Mouse (Mus musculus): ENCODE data around the gene Dtnb.

Dtnb gene

DNA sequence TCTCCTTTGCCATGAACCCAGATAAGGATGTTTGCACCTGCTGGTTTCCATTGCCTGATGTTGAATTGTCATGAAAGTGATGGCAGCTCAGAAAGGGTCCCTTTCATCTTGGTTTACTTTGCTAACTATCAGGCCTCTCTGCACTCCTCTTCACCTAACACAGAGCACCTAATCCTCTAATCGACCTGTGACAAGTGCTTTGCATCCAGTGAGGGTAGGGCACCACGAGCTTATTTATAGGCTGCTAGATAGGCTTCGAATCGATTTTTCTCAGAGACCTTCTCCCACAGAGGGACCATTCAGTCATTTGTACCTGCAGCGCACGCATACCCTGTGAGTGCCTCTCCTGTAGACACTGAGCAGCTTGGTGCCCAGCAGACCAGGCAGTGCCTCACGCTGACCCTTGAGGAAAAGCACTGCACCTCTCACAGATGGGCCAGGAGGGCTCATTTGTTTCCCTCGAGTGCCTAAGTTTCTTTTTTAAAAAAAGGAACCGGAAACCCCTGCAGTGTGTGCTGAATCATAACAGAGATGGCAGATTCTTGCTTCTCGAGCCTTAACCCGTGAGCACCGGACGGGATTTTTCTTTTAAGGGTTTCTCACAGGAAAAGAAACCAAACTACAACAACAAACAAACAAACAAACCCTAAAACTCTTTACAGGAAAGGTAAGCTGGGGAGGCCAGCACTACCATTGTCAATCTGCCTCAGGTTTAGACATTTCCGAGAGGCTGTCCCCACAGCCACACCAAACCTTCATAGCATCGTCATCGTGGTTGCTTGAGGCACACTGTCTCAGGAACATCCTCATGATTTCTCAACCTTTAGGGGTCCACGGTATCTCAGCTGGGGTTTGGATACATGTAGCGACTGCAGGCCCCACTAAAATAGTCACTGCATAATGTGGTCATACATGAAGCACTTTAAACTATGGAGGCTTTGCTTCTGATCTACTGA, 167.8 kb downstream of the Dtnb start:
- DNase-seq = peak; percentile 57 to 61

DNA sequence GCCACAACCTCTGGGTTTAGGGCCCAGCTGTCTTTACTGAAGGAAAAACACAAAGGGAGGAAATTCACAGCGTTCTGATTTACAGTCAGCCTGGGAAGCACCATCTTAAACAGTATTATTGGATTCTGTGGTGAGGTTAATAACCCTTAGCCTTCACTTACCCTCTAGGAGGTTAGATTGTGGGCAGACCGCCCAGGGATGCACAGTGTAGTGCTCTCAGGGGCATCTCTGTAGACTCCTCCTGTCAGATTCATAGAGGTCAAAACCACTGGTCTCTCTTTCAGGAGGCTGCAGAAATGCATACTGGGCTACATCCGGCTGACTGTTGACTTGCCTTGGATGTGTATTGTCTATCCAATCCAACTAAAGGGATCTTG, 168.5 kb downstream of the Dtnb start:
- no peak for DNase-seq

DNA sequence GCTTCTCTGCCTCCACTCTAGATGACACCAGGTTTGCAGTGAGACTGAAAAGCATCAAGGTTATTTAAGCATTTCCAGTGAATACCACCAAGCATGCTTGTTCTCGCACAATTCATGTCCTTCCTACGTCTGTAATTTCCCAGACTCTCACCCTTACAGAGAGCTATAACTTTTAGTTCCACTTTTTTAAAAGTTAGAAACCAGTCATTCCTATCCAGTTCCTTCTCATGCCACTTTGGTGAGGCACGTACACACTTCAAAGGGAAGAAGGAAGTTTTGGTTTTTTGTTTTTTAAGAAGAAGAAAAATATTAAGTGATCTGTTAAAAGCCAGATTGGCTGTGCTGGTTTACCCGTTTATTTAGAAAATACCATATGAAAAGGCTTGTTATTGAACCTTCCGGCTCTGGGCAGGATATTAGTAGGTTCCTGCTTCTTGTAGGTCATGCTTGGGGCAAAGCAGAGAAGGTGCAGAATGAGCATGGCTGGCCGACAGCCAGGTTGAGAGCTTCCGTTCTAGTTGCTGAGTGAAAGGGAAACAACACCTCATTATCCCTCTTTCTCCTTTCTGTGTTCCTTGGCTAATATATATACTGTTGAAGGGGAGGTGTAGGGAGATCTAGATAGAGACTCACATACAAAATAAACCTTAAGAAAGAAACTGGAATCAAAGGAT, 173.4 kb downstream of the Dtnb start:
- peak; percentile 43 to 52 for DNase-seq

DNA sequence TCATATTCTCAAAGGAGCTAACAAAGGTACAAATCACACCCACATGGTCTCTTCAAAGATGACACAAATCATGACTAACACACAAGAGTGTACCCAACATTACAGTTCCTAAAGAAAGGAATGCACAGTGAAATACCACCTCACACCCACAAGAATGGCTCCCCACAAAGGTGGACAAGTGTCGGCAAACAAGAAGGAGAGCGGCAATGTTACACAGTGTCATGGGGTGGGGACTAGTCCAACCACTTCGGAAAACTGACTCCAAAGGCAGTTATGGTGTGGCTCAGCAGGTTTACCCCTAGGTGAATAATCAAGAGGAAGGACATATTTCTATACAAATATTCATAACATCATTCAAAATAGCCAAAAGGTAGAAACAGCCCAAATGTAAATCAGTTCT, 174.2 kb downstream of the Dtnb start:
- no peak for DNase-seq

DNA sequence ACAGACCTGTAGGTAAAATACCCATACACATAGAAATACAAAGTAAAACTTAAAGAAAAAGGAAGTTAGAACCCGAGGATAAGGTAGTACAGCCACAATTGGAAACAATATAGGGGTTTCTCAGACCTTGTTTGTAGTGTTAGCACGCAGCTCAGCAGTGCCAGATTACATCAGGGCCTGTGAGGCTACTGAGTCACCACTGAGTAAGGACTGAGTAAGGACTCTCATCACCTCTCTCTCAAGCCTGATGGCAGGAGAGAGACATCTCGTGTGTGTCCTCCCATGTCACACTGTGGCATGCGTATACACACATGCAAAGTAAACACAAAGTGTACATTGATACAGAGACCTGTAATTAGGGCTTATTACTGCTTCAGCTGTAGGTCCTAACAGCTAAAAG, 175.4 kb downstream of the Dtnb start:
- no peak for DNase-seq

DNA sequence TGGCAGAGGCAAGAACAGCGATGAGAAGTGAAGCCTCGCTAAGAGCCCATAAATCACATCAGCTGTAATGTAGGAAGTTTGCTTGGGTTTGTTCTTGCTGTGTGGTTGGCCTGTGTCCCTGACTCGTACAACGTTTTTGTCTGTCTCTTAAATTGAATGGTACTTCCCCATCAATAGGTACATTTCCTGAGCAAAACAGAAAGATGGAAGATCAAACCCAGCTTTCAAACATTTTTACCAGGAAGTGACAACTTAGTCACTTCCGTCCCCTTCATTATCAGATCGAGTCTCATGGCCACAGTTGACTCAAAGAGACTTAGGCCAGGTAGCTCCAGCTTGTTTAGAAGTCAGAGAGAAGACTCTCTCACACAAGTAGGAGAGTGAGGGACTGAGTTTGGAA, 183.3 kb downstream of the Dtnb start:
- no peak for DNase-seq

DNA sequence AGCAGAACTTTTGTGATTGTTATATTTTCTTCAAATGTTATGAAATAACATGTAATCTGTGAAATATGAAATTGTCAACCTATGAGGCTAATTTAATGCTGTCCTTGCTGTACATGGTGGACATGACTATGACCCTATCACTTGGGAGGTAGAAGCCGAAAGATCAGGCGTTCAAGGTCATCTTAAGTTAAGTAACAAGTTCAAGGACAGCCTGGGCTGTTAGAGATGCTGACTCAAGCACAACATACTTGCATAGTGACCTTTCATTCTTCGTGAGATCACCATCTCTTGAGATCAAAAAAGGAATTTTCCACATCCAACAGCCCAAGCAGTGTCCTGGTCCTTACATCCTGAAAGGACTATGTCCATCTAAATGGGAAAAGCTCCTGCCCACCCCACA, 184.0 kb downstream of the Dtnb start:
- no peak for DNase-seq

DNA sequence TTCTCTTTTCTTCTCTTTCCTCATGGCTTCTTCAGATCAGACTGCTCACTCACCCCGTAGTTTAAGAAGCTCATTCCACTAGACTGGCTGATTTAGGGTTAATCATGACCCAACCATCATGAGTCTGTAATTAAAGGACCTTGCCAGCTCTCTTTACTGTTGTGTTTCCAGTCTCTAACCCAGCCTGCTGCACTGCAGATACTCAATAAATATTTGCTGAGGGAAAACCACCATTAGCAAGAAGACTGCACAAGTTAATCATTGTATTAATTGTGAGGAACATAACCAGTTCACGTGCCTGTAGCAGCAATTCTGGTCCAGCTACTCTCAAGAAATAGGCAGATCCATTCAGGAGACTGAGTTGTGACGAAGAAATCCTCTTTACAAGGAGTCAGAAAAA, 185.9 kb downstream of the Dtnb start:
- no peak for DNase-seq

DNA sequence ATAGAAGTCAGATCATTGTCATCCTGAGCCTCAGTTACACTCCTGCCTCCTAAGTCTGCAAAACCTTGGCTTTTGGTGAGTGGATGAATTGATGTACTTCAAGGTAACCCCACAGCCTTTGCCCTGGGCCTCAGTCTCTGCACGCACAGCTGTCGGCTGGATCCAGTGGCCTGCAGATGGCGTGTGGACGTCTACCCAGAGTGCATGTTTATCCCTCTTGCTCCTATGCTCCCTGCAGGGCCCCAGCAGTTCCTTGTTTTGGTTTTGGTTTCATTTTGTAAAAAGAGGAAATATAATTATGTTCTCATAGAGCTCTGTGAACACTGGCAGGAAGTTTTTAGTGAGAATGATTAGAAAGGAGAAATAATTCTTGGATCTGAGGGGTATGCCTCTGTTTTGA, 187.2 kb downstream of the Dtnb start:
- DNase-seq = peak; percentile 69 to 74

DNA sequence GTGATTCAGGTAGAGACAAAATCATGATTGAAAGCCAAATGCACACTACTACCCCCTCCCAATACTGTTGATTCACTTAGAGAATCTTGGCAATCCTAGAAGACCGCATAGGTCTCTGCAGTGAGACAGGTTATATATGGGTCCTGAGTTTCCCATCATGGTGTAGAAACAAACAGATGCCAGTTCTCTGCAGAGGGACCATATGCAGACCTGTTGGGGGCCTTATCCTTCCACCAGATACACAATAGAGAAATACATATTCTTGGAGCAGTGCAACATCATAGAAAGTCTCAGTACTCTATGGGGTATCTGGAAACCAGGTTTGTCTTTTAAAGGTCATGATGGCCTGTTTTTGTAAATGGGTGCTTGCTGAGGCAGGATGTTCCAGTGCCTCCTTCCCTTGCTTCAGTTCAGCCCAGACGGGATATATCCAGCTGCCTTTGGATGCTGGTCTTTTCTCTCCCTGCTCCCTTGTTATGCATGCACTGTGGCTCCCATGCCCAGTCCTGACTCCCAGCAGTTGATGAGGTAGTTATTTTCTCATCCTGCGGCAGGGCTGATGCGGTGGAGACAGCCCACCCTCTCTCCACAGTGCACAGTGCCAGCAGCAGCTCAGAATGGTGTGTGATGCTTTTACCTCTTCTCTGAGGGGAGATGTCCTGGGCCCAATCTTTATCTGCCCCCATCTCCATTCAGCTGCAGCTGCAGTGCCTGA, 188.9 kb downstream of the Dtnb start:
- no peak for DNase-seq

DNA sequence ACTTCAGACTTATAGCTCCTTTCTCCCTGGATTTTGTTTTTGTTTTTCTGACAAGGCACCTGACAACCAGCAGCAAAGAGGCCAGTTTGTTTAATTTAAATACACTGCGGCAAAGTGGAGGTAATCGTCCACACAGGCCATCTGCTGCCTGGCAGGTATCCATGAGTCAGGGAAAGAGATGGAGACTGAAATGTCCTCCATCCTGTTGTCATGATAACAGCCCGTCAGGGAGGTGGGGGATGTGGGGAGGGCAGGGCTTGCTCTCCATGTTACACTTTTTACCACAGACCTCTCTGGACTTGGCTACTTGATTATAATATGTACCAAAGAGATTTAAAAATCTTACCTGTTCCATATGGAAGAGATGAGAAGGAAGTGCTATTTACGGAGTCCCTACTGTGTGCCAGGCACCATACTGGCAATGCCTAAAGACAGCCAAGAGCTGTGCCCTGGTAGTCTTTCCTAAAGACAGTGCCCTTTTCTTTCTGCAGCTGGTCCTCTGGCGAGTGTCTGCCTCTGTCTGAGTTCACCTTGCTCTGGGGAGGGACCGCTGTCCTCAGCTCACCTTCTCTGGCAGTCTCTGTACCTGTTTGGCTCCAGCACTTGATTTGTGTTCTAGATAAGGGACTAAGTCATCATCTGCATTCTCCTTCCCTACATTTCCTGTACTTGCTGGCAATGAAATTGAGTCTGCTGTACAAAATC, 189.6 kb downstream of the Dtnb start:
- no peak for DNase-seq

DNA sequence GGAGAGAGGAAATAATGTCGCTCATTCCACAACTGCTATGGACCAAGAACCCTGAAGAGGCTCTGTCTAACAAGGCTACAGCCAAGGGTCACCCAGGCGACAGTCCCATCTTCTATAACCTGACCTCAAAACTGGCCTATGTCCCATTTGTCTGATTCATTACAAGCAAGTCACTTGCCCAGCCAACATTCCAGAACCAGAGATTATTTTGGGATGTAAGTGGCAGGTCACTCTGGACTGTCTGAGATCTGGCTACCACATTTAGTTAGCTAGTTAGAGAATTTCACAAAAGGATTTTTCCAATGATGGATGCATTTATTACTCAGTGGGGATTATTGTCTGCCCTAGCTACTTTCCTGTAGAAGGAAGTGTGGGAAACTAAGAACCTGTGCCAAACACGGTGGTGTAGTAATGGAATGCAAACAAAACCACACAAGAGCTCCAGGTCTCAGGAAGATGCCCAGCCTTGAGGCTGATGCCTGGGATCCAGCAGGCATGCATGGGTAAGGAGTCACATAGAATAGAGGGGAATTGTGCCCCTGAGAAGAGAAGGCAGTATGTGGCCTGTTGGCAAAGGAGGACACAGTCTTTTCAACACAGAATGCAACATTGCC, 192.1 kb downstream of the Dtnb start:
- DNase-seq = no peak

DNA sequence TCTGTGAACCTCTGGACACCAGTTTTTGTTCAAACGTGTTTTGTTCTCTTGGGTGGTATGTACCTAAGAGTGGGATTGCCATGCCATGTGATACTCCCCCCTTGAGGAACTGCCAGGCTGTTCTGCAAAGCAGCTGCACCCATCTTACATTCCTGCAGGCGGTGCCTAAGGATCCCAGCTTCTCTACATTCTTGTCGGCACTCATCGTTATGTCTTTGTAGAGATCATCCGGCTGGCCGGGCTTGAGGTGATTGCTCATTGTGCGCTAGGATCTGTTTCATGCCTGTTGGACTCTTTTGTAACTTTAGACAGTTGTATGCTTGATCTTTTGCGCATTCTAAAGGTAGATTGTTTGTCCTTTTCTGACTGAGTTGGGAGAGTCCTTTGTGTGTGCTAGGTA, 195.2 kb downstream of the Dtnb start:
- no peak for DNase-seq

DNA sequence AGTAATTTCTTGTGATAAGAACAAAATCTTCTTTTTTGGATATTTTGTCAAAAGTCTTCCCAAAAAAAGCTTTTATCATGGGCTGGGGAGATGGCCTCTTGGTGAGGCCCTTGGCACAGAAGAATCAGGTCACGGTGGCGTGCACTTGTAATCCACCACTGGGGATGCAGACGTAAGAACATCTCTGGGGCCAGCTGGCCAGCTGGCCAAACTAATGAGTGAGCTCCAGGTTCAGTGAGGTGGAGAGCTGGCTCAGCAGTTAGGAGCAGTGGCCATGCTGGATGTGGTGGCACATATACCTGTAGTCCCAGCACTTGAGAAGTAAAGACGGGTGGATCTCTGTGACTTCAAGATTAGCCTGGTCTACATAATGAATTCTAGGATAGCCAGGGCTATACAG, 196.2 kb downstream of the Dtnb start:
- no peak for DNase-seq

DNA sequence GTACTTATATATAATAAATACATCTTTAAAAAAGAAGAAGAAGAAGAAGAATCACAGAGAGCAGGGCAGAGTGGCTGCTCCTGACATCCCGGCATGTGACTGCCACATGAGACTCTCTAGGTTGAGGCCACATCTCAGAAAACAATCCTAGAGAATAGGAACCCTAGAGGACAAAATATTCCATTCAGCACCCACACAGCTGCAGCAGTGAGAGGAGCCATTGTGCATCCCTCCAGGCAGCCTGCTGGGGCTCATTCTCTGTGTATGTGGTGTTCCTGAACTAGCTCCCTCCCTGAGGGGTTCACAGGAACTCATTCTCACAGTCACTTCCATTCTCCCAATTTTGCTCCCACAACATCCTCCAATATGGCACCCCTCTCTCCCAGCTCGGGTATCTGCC, 198.4 kb downstream of the Dtnb start:
- DNase-seq = no peak

DNA sequence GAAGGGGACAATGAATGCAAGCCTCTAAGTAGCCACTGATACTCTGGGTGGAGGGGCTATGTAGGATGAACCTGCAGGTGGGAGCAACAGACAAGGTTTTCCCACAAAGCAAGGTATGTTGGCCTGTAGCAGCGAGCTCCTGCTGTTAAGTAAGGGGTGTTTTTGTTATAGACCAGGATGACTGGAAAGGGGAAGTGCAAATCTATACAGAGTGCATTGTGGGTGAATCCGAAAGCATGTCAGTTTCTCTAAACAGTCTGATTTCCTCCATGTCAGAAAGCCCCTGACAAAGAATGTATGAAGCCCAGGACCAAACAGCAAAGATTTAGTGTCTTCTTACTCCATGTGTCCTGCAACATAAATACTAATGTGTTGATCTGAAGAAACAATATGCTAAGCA, 198.9 kb downstream of the Dtnb start:
- DNase-seq = peak; percentile 37 to 41

DNA sequence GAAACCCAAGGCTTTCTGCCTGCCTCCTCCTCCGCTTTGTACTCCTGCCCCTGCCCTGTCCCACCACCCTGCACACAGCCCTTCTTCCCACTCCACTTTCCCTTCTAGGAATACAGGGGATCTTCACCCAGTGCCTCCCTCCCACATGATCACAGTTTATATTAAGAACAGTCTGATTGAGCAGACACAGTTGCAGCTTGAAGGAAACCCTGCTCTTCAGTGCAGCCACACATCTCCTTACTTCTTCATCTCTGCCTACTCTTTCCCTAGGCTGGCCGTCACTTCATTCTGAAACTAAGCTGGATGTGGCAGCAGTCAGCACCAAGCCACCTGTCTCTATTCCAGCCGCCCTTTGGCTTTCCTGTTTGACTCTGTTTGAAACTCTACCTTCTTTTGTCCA, 201.5 kb downstream of the Dtnb start:
- no peak for DNase-seq

DNA sequence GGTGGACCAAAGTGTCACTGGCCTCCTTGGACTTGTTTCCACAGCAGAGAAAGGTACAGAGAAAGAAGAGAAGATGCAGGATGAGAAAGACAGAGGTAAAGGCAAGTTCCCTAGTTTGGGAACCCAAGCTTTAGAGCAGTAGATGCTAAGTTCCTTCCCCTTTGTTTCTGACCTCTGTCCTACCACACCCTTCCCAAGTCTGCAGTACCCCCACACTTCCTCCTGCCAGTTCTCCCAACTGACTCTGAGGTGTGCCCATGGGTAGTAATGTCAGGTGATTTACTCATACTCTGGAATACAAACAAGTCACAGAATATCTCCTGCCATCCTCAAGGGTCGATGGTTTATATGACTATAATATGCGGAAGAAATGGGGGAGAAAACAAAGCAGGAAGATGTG, 203.8 kb downstream of the Dtnb start:
- no peak for DNase-seq

DNA sequence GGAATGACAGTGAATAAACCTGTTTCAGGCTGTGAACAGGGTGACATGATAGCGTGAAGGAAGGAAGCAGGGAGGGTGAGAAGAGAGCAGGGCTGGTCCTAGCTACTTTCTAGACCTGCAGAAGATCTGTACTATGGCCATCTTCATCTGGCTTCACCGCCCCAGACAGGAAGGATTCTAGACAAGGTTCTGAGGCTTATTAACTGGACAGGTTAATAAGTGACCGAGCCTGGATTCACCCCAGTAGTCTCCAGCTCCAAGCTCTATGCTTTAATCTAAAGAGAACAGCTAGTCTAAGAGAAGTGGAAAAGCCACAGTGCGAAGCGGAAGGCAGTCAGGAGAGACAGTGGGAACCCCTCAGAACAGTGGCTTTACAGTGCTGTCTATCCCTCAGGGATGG, 205.5 kb downstream of the Dtnb start:
- no peak for DNase-seq

DNA sequence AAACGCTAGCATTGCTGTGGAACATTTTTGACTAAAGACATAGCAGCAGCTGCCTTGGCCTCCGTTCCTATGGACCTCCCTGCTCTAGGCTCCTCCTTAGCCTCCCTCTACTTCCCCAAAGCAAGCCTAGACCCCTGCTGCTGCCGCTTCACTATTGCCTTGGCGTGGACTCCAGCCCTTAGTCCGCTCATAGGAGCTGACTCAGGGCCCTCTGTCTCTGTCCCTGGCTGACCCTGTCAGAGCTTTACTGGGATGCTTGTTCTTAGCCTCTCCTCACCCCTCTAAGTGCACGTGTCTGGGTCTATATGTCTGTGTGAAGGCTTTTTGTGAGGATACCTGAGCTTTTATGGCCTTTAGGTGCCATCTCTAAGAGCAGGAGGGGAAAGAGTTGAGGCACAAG, 206.1 kb downstream of the Dtnb start:
- no peak for DNase-seq

DNA sequence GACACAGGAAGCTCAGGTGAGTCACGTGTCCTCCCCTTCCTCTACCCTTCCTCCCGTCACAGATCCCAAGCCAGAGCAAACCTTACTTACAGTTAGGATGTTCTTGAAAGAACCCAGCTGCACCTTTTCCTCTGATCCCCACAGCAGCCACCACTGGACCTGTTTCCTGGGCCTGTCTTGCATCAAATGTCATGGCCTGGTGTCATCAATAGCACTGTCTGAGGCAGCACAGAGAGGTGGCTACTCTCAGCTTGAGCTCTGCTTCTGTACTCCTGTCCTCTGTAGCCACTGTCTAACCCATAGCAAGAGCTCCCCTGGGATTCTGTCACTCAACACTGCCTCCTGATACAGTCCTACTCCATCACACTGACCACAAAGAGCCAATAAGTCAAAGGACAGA, 207.5 kb downstream of the Dtnb start:
- no peak for DNase-seq

DNA sequence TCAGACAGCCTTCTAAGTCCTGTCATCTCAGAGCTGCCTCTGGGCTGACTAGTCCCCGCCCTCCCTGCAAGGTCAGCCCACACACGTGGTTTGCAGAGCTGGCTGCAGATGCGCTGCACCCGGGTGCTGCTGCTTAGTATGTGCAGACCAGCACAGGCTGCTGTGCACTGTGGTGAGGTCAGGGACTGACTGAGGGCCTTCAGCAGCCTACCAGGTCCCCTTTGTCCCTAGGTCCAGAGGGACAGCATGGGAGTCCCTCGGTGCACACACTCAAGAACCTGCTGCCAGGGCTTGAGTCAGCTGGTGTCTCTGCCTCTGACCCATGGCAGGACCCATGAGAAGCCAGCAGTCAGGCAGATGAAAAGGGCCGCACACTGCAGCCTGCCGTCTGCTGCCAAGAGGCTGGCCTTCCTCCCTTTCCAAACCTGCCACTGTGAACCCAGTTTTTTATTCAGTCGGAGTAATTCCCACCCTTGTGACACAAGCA, 208.3 kb downstream of the Dtnb start:
- peak; percentile 63 to 64 for DNase-seq

All from B cell, adult 2 months (primary cell).